Mouse (Mus musculus) ovary, postnatal 14 days (tissue): ENCODE data around the gene 1700123O20Rik.

Experiments
- DNase-seq: peaks from one replicate; pipeline ENCODE4 v3.0.0; 2022; ENCODE audit warnings: low spot score

1700123O20Rik gene

GRCm38 (mm10) chr14:54678657-54679304, 7.2 kb upstream of the 1700123O20Rik start:
- DNase-seq: no peak

- DNase-seq: no peak
Observed at GRCm38 (mm10) chr14:54682396-54682795, 3.6 kb upstream of the 1700123O20Rik start.

GRCm38 (mm10) chr14:54685471-54685870, 545 bp upstream of the 1700123O20Rik start:
- no peak for DNase-seq

- peak; percentile 100 for DNase-seq
Observed at GRCm38 (mm10) chr14:54686522-54687143, 617 bp downstream of the 1700123O20Rik start, which contains the start of gene Acin1. Gene Acin1 (minus strand): TSS chr14:54686931.

- no peak for DNase-seq
Observed at GRCm38 (mm10) chr14:54687251-54687650, 1.2 kb downstream of the 1700123O20Rik start.

GRCm38 (mm10) chr14:54695042-54695441, 9.0 kb downstream of the 1700123O20Rik start:
- no peak for DNase-seq

GRCm38 (mm10) chr14:54696752-54697151, 10.7 kb downstream of the 1700123O20Rik start:
- no peak for DNase-seq

- DNase-seq: no peak
Observed at GRCm38 (mm10) chr14:54698733-54699132, 12.7 kb downstream of the 1700123O20Rik start, which contains the start of gene Gm29776. Gene Gm29776 (minus strand): TSS chr14:54698833.

- DNase-seq: no peak
Observed at GRCm38 (mm10) chr14:54699586-54699985, 13.6 kb downstream of the 1700123O20Rik start.

- peak; percentile 81 for DNase-seq
Observed at GRCm38 (mm10) chr14:54701298-54701697, 15.3 kb downstream of the 1700123O20Rik start.

GRCm38 (mm10) chr14:54703207-54703606, 17.2 kb downstream of the 1700123O20Rik start:
- DNase-seq: no peak

- no peak for DNase-seq
Observed at GRCm38 (mm10) chr14:54705844-54706243, 19.8 kb downstream of the 1700123O20Rik start.

- no peak for DNase-seq
Observed at GRCm38 (mm10) chr14:54706589-54707320, 20.7 kb downstream of the 1700123O20Rik start.

GRCm38 (mm10) chr14:54709054-54709453, 23.0 kb downstream of the 1700123O20Rik start:
- DNase-seq: no peak

- DNase-seq: no peak
Observed at GRCm38 (mm10) chr14:54712074-54712473, 26.1 kb downstream of the 1700123O20Rik start, which contains the start of gene Cebpe. Gene Cebpe (minus strand): TSS chr14:54712174.

GRCm38 (mm10) chr14:54712861-54713260, 26.8 kb downstream of the 1700123O20Rik start:
- DNase-seq: no peak

GRCm38 (mm10) chr14:54714121-54714520, 28.1 kb downstream of the 1700123O20Rik start:
- peak; percentile 63 for DNase-seq

GRCm38 (mm10) chr14:54714617-54715081, 28.6 kb downstream of the 1700123O20Rik start:
- no peak for DNase-seq

GRCm38 (mm10) chr14:54715402-54715801, 29.4 kb downstream of the 1700123O20Rik start:
- DNase-seq: no peak

- no peak for DNase-seq
Observed at GRCm38 (mm10) chr14:54720041-54720440, 34.0 kb downstream of the 1700123O20Rik start.

GRCm38 (mm10) chr14:54720654-54721350, 34.8 kb downstream of the 1700123O20Rik start:
- DNase-seq: no peak

- no peak for DNase-seq
Observed at GRCm38 (mm10) chr14:54721711-54722110, 35.7 kb downstream of the 1700123O20Rik start.
